Mouse (Mus musculus): Measurements from ENCODE around the gene Gm2310. TPM values are rescaled to one million over a fixed set of nuclear protein-coding genes. Genes with fewer than 3 reads are reported as not detected.

Gm2310 gene
- polyA plus RNA-seq, 1 experiment from 2014 or later: not detected

DNA sequence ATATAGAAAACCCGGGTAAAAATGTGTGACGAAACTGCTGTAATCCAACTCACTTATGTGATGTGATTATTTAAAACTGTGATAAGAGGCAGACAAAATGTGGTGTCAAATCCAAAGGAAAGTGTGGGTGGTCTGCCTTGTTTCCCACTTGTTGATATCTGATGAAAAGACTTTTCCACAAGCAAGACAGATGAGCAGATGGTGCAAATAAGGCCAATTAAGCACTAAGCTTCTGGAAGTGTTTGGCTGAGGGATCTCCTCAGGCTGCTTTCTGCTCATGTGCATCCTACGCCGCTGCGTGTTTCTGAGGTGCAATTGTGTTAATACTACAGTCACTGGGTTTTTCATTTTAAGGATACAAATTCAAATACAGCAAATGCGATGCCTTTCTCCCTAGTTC, 34.5 kb downstream of the Gm2310 start:
- no peak for ATAC-seq (ENCODE audit: insufficient number of reproducible peaks, low FRiP score, low TSS enrichment, low read depth)
- Histone ChIP-seq H3K4me2 (replicated peaks) (no peak overlapping the region), H3K27ac (replicated peaks) (no peak overlapping the region), H3K27me3 (no peaks in the 10 kb centered on the region), H3K4me3 (replicated peaks) (no peak overlapping the region), H3K4me1 (no peaks in the 10 kb centered on the region), H3K9me3 (replicated peaks) (no peaks in the 10 kb centered on the region), H3K36me3 (no peaks in the 10 kb centered on the region), H3K9ac (no peak overlapping the region)
- WGBS: 64% methylated on average over 6 of the region's 6 CpGs

- H3K4me3 ChIP-seq (replicated peaks): no peak overlapping the region
- no peaks in the 10 kb centered on the region for H3K27me3 ChIP-seq
- no peaks in the 10 kb centered on the region for H3K4me1 ChIP-seq
- WGBS: 64% methylated on average over 4 of the region's 4 CpGs
- H3K27ac ChIP-seq (replicated peaks): no peak overlapping the region
- H3K36me3 ChIP-seq: no peaks in the 10 kb centered on the region
- H3K9me3 ChIP-seq (replicated peaks): no peaks in the 10 kb centered on the region
- no peak for ATAC-seq (ENCODE audit: insufficient number of reproducible peaks, low FRiP score, low TSS enrichment, low read depth)
- H3K4me2 ChIP-seq (replicated peaks): no peak overlapping the region
- H3K9ac ChIP-seq: no peak overlapping the region
Observed at GRCm38 (mm10) chr15:8469006-8469575, 50.7 kb downstream of the Gm2310 start.

Other genes with a start within 250 kb of the Gm2310 start
- gene Nipbl, start 75.5 kb downstream of the Gm2310 start, polyA plus RNA-seq (2015; fragmentation: Nextera tagmentation; extraction: Ambion mirVana): 19.7 and 20.0 TPM in 2 replicates
- gene Slc1a3, start 190.8 kb upstream of the Gm2310 start, polyA plus RNA-seq (2015; fragmentation: Nextera tagmentation; extraction: Ambion mirVana): 34.9 and 38.7 TPM in 2 replicates

Measured in embryonic facial prominence, embryonic 15.5 days (tissue).